Mouse (Mus musculus): ENCODE results near the gene Neu1. TPM values are rescaled to one million over a fixed set of nuclear protein-coding genes. Genes with fewer than 3 reads are reported as not detected.
"Not testable (repeated sequence)": the region's sequence is repeated elsewhere in the genome, so short reads cannot be mapped to it uniquely, and the experiment has no call there.

The Neu1 gene
- polyA plus RNA-seq, 1 experiment: 82.3 TPM

GRCm38 (mm10) chr17:34896366-34896765, 34.7 kb upstream of the Neu1 start:
- WGBS: 20% methylated on average over 17 of the region's 17 CpGs
- Histone ChIP-seq H3K36me3 (ENCODE audit: control insufficient read depth, insufficient read depth, low read length) (no peaks in the 10 kb centered on the region), H3K27me3 (ENCODE audit: control insufficient read depth, insufficient read depth, low read length) (no peaks in the 10 kb centered on the region)

GRCm38 (mm10) chr17:34897373-34898159, 33.5 kb upstream of the Neu1 start:
- DNase-seq: no peak
- WGBS: 31% methylated on average over 10 of the region's 10 CpGs
- H3K36me3 ChIP-seq (ENCODE audit: control insufficient read depth, insufficient read depth, low read length): peaks cover 3% of the 10 kb centered on the region; the same call in 1 of the 2 replicates
- peaks cover 23% of the 10 kb centered on the region for H3K4me1 ChIP-seq (replicated peaks; ENCODE audit: control insufficient read depth, insufficient read depth, low read length)
- H3K27ac ChIP-seq (ENCODE audit: control insufficient read depth, insufficient read depth, low read length): no peak overlapping the region
- H3K4me3 ChIP-seq (ENCODE audit: control insufficient read depth, insufficient read depth, low read length): peak overlapping the region; percentile 97
- no peak for TF ChIP-seq CTCF (IDR thresholded peaks at IDR 0.05; ENCODE audit: borderline replicate concordance, control insufficient read depth, extremely low read depth, insufficient read depth, low read length, poor library complexity)
- no peak for TF ChIP-seq POLR2A (IDR thresholded peaks at IDR 0.05; ENCODE audit: control insufficient read depth, extremely low read depth, insufficient read depth, low read length, poor library complexity)
- H3K27me3 ChIP-seq (ENCODE audit: control insufficient read depth, insufficient read depth, low read length): no peaks in the 10 kb centered on the region

More at GRCm38 (mm10) chr17:34896366-34896765, 34.7 kb upstream of the Neu1 start:
- no peak overlapping the region for H3K27ac ChIP-seq (ENCODE audit: control insufficient read depth, insufficient read depth, low read length)
- no peak for TF ChIP-seq CTCF (IDR thresholded peaks at IDR 0.05; ENCODE audit: borderline replicate concordance, control insufficient read depth, extremely low read depth, insufficient read depth, low read length, poor library complexity)
- peaks cover 23% of the 10 kb centered on the region for H3K4me1 ChIP-seq (replicated peaks; ENCODE audit: control insufficient read depth, insufficient read depth, low read length)
- DNase-seq: peak; percentile 29
- no peak overlapping the region for H3K4me3 ChIP-seq (ENCODE audit: control insufficient read depth, insufficient read depth, low read length)

GRCm38 (mm10) chr17:34898160-34898586, 32.9 kb upstream of the Neu1 start, which contains the start of the genes C2 and Ehmt2:
TSS of gene C2 (minus strand) at chr17:34898265.
TSS of gene Ehmt2 (plus strand) at chr17:34898469.
- Histone ChIP-seq H3K27me3 (ENCODE audit: control insufficient read depth, insufficient read depth, low read length) (no peaks in the 10 kb centered on the region), H3K4me1 (replicated peaks; ENCODE audit: control insufficient read depth, insufficient read depth, low read length) (peaks cover 23% of the 10 kb centered on the region), H3K27ac (ENCODE audit: control insufficient read depth, insufficient read depth, low read length) (peak within 1 kb of the TSS; percentile 72), H3K36me3 (ENCODE audit: control insufficient read depth, insufficient read depth, low read length) (peaks cover 9% of the 10 kb centered on the region; the same call in 1 of the 2 replicates), H3K4me3 (ENCODE audit: control insufficient read depth, insufficient read depth, low read length) (peak within 1 kb of the TSS; percentile 97)
- peak; percentile 81 for DNase-seq
- TF ChIP-seq CTCF (IDR thresholded peaks at IDR 0.05; ENCODE audit: borderline replicate concordance, control insufficient read depth, extremely low read depth, insufficient read depth, low read length, poor library complexity) (0 out of 2 replicates have a peak, but pooled peaks have one; percentile 17), POLR2A (IDR thresholded peaks at IDR 0.05; ENCODE audit: control insufficient read depth, extremely low read depth, insufficient read depth, low read length, poor library complexity) (peak; percentile 42; the same call in 1 of the 2 replicates)
- under 1% methylated on average over 30 of the region's 44 CpGs for WGBS

- 1% methylated on average over 38 of the region's 47 CpGs for WGBS
- Histone ChIP-seq H3K27me3 (ENCODE audit: control insufficient read depth, insufficient read depth, low read length) (no peaks in the 10 kb centered on the region), H3K4me1 (replicated peaks; ENCODE audit: control insufficient read depth, insufficient read depth, low read length) (peaks cover 23% of the 10 kb centered on the region), H3K4me3 (ENCODE audit: control insufficient read depth, insufficient read depth, low read length) (peak overlapping the region; percentile 97), H3K27ac (ENCODE audit: control insufficient read depth, insufficient read depth, low read length) (peak overlapping the region; percentile 27; the same call in 1 of the 2 replicates), H3K36me3 (ENCODE audit: control insufficient read depth, insufficient read depth, low read length) (peaks cover 14% of the 10 kb centered on the region; the same call in 1 of the 2 replicates)
- no peak for TF ChIP-seq CTCF (IDR thresholded peaks at IDR 0.05; ENCODE audit: borderline replicate concordance, control insufficient read depth, extremely low read depth, insufficient read depth, low read length, poor library complexity)
- no peak for TF ChIP-seq POLR2A (IDR thresholded peaks at IDR 0.05; ENCODE audit: control insufficient read depth, extremely low read depth, insufficient read depth, low read length, poor library complexity)
- DNase-seq: no peak
These were observed 32.4 kb upstream of the Neu1 start for GRCm38 (mm10) chr17:34898706-34899052.

GRCm38 (mm10) chr17:34899053-34899889, 31.8 kb upstream of the Neu1 start:
- under 1% methylated on average over 43 of the region's 45 CpGs for WGBS
- TF ChIP-seq POLR2A (IDR thresholded peaks at IDR 0.05; ENCODE audit: control insufficient read depth, extremely low read depth, insufficient read depth, low read length, poor library complexity) (0 out of 2 replicates have a peak, but pooled peaks have one; percentile 36), CTCF (IDR thresholded peaks at IDR 0.05; ENCODE audit: borderline replicate concordance, control insufficient read depth, extremely low read depth, insufficient read depth, low read length, poor library complexity) (no peak)
- Histone ChIP-seq H3K4me3 (ENCODE audit: control insufficient read depth, insufficient read depth, low read length) (peak overlapping the region; percentile 97), H3K4me1 (replicated peaks; ENCODE audit: control insufficient read depth, insufficient read depth, low read length) (peaks cover 19% of the 10 kb centered on the region), H3K27ac (ENCODE audit: control insufficient read depth, insufficient read depth, low read length) (peak overlapping the region; percentile 72), H3K27me3 (ENCODE audit: control insufficient read depth, insufficient read depth, low read length) (no peaks in the 10 kb centered on the region), H3K36me3 (ENCODE audit: control insufficient read depth, insufficient read depth, low read length) (peaks cover 14% of the 10 kb centered on the region; the same call in 1 of the 2 replicates)
- DNase-seq: peak; percentile 57

- WGBS: 3% methylated on average over 5 of the region's 5 CpGs
These were observed 31.2 kb upstream of the Neu1 start for GRCm38 (mm10) chr17:34899890-34900243.

GRCm38 (mm10) chr17:34900826-34901225, 30.2 kb upstream of the Neu1 start:
- H3K27ac ChIP-seq (ENCODE audit: control insufficient read depth, insufficient read depth, low read length); H3K27me3 ChIP-seq (ENCODE audit: control insufficient read depth, insufficient read depth, low read length); DNase-seq; H3K4me3 ChIP-seq (ENCODE audit: control insufficient read depth, insufficient read depth, low read length): not testable (repeated sequence)
- Histone ChIP-seq H3K4me1 (replicated peaks; ENCODE audit: control insufficient read depth, insufficient read depth, low read length) (peaks cover 10% of the 10 kb centered on the region), H3K36me3 (ENCODE audit: control insufficient read depth, insufficient read depth, low read length) (peaks cover 27% of the 10 kb centered on the region)

More at GRCm38 (mm10) chr17:34899890-34900243, 31.2 kb upstream of the Neu1 start:
- Histone ChIP-seq H3K27ac (ENCODE audit: control insufficient read depth, insufficient read depth, low read length) (peak overlapping the region; percentile 72), H3K4me1 (replicated peaks; ENCODE audit: control insufficient read depth, insufficient read depth, low read length) (peaks cover 18% of the 10 kb centered on the region), H3K36me3 (ENCODE audit: control insufficient read depth, insufficient read depth, low read length) (peaks cover 18% of the 10 kb centered on the region), H3K4me3 (ENCODE audit: control insufficient read depth, insufficient read depth, low read length) (peak overlapping the region; percentile 97), H3K27me3 (ENCODE audit: control insufficient read depth, insufficient read depth, low read length) (no peaks in the 10 kb centered on the region)
- no peak for DNase-seq
- TF ChIP-seq CTCF (IDR thresholded peaks at IDR 0.05; ENCODE audit: borderline replicate concordance, control insufficient read depth, extremely low read depth, insufficient read depth, low read length, poor library complexity) (no peak), POLR2A (IDR thresholded peaks at IDR 0.05; ENCODE audit: control insufficient read depth, extremely low read depth, insufficient read depth, low read length, poor library complexity) (no peak)

GRCm38 (mm10) chr17:34901948-34902347, 29.1 kb upstream of the Neu1 start:
- WGBS: 94% methylated on average over 9 of the region's 10 CpGs
- H3K4me3 ChIP-seq (ENCODE audit: control insufficient read depth, insufficient read depth, low read length); DNase-seq; H3K27me3 ChIP-seq (ENCODE audit: control insufficient read depth, insufficient read depth, low read length); H3K4me1 ChIP-seq (replicated peaks; ENCODE audit: control insufficient read depth, insufficient read depth, low read length); H3K27ac ChIP-seq (ENCODE audit: control insufficient read depth, insufficient read depth, low read length): not testable (repeated sequence)
- peaks cover 38% of the 10 kb centered on the region for H3K36me3 ChIP-seq (ENCODE audit: control insufficient read depth, insufficient read depth, low read length)

Measured in thymus, adult 2 months (tissue).